Mouse (Mus musculus) granulocyte monocyte progenitor cell, adult 5-6 weeks (primary cell): Measurements from ENCODE around the gene Lrrc4b. TPM values are rescaled to one million over a fixed set of nuclear protein-coding genes. Genes with fewer than 3 reads are reported as not detected.
A peak's percentile ranks its signal among the peaks of the same experiment; 100 is the strongest.

ENCODE experiments used
- ATAC-seq: replicated peaks from 2 replicates; pipeline ENCODE4 v1.8.0; 2016; ENCODE audit warnings: mild to moderate bottlenecking, moderate TSS enrichment, inconsistent platforms; ENCODE audit not compliant: poor library complexity, severe bottlenecking
- total RNA-seq, 2 experiments: library from RNA; stranded (forward) in 1 of 2; stranded (reverse) in 1 of 2; fragments of 200-712, 200-1000 nt in 1 of 2; fragments of >200 nt in 1 of 2; fragmentation: Nextera tagmentation in 1 of 2; gene quantifications; 2 replicates each; pipeline ENCODE4 v1.2.3; 2014 to 2017

The Lrrc4b gene
- total RNA-seq, 2 experiments from 2014 or later: not detected

DNA sequence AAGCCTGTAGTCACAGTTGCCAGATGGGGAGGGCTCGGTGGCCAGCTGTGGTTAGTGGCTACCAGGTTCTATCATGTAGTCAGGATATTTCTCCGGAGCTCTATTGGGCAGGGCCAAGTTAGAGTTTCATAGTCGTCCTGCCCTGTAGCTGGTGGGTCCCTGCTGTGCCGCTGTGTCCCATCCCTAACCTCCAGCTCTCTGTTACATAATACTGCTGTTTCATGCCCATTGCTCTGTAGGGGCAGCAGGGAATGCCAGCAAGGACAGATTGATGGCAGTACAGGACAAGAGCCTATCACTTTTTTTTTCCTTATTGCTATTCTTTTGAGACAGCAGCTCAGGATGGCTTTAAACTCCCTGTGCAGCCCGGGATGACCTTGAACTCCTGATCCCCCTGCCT, 7.0 kb downstream of the Lrrc4b start:
- no peak for ATAC-seq

DNA sequence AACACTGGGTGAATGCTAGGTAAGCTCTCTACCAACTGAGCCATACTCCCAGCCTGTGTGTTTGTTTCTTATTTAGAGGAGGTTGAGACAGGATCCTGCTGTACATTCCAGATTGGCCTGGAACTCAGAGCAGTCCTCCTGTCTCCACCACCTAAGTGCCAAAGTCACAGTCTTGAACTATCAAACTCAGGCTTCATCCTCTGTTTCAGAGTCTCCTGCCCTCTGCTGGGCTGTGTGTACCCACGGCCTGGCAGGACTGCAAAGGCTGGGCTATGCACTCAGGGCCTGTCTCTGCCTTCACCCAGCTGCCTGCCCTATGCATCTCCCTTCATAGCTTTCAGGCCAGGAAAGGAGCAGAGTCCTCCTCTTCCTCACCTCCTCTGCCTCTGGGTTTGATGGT, 7.4 kb downstream of the Lrrc4b start:
- no peak for ATAC-seq

DNA sequence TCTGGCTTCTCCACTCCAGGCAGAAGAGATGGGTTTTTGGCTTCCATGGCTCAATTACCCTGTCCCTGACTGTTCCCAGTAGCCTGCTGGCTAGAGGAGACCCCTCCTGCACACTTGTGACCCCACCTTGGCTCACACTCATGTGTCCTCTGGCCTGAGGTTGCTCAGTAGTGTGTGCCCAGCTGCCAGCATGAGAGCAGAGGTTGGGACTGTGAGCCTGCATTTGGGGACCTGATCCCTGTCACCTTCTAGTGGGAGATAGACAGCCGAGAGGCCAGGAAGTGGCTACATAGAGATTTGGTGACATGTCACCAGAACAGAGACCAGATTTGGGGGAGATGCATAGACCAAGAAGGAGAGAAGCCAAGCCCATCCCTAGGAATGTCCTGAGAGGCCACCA, 8.4 kb downstream of the Lrrc4b start:
- ATAC-seq: no peak

DNA sequence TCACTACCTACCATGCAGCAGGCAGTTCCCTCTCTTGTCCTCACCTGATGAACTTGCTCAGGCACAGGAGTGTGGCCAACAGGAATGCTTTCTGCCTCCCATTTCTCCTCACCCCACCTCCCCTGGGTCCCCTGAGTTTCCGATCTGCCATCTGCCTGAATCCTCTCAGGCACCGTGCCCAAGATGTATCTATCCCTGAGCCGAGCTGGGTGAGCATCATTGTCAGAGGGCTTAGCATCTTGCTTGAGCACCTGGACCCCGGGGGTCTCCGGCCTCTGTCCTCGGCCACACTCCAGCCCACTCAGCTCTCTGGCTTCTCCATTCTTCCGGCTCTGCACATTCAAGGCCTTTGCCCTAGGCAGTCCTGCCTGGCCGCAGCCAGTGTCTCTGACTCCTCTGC, 9.1 kb downstream of the Lrrc4b start:
- no peak for ATAC-seq

DNA sequence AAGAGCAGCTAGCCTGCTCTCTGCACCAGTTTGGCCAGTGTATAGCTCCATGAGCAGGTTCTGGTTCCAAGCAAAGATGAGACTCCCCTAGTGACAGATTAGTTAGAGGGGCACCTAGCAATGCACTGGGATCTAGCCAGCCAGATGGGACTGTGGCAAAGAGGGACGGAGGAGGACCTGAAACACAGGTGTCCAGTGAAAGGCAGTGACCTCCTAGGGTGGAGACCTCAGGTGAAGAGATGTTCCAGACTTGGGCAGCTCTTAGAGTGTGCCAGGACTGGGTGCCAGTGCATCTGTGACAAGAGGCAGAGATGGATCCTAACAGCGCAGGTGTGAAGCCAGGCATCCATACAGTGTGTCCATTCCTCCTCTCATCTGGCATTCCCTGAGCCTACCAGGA, 10.9 kb downstream of the Lrrc4b start:
- no peak for ATAC-seq

DNA sequence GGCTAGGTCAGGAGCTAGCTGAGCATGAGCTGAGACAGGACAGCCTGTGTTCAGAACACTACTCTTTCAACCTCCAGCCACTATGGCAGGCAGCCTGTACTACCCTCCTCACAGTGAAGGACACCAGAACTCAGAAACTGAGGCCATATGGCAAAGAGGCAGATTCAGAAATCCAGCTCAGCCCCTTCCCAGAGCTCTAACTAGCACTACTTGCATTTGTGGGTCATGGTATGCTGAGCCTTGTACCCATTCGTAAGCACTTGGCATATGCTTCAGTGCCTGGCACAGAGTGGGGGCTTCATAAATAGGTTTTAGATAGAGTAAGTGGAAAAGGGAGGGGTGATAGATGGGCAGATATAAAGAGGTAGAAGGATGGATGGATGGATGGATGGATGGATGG, 11.7 kb downstream of the Lrrc4b start:
- ATAC-seq: no peak

DNA sequence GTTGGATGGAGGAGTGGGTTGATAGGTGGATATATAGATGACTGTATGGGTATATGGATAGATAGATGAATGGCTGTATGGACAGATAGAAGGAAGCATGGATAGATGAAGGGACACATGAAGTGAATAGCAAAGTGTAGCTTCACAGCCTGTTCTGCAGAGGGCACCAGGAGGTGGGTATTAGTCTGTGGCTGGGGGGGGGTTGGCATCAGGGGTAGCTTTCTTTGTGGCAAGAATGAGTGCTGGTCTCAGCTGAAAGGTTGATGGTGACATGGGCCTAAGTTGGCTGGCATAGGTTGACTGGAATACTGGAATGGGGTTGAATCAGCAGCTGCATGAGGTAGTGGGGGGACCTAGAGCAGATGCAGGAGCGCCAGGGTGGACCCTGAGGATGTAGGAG, 12.4 kb downstream of the Lrrc4b start:
- ATAC-seq: no peak

DNA sequence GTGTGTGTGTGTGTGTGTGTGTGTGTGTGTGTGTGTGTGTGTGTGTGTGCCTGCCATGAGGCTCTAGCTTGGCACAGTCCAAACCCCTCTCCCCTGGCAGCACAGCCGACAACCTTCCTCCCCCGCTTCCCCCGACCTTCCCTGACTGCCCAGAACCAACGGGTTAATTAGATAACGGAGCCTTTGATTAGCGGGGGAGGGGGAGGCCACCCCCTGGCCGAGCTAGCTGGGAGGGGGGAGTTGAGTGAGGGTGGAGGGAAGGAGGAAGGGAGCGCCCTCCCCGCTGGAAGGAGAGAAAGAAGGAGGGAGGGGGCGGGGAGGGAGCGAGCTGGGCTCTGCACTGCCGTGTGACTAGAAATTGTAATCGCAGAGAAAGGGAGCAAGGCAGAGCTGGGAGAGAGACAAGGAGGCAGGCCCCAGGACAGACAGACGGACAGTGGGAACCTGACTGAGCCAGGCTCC, 12.9 kb downstream of the Lrrc4b start:
- no peak for ATAC-seq

DNA sequence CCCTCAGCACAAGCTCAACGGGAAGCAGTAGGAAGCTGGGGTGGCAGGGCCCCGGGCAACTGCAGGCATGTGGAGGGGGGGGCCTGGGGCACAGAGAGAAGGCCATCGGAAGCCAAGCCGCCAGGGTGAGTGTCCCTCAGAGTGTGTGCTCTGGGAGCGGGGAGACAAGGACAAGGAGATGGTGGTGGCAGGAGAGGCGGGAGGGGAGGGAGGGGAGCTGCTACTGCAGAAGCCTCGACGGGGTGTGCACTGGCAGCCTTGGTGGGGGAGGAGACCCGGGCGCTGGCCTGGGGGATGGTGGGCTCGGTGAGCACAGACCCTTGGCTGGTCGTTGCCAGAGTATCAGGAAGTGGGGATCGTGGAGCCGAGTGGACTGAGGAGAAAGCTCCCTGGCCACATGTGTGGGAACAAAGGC, 13.6 kb downstream of the Lrrc4b start:
- ATAC-seq: no peak

DNA sequence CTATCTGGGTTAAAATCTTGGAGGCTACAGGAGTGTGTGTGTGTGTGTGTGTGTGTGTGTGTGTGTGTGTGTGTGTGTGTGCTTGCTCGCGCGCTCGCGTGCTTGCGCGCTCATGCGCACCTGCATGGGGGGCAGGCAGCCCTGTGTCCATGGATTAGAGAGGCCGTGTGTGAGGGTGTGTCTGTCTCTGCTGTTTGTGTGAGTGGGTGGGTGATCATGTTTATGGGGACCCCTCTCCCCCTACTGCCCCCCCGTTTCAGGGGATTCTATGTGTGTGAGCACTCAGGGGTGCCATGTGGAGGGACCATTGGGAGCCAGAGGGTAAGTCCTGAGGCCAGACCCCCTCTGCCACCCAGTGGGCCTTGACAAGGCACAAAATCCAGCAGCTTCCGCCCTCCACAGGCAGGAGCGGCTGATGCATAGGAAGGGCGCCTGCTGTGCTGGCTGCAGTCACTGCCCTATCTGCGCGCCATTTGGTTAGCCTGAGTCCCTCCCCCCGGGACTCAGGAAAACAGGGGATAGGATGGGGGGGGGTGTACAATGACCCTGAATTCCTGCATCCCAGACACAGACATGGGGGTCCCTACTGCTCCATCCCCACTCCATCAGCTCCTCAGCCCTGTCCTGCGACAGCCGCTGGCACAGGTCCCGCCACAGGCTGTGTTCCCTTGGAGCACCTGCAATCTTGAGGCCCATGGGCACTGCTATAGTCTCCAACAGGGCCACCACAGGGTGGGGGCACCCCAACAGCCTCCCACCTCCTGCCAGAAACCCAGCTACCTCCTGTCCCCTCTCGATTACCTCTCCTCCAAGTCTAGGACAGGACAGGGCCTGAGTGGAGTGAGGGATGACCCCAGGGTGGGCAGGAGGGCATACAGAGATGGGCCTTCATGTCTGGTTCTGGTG, 14.7 kb downstream of the Lrrc4b start:
- no peak for ATAC-seq

DNA sequence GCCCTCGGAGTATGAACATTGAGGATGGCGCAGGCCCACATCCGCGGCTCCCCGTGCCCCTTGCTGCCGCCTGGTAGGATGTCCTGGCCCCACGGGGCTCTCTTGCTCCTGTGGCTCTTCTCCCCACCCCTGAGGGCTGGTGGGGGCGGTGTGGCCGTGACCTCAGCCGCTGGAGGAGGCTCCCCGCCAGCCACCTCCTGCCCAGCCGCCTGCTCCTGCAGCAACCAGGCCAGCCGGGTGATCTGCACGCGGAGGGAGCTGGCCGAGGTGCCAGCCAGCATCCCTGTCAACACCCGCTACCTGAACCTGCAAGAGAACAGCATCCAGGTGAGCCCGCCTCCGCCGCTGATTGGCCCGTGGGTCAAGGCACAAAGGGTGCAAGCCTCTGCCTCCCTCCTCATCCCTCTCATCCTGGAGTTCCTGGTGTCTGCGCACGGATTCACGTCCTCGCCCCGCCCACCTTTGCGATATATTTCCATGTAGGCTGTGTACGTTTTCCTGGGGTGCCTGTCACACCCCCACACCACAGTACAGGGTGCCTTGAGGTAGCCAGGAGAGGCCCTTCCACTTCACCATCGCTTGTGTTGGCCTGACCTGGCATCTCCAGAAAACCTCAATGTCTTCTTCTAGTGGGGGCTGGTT, 16.2 kb downstream of the Lrrc4b start:
- no peak for ATAC-seq

DNA sequence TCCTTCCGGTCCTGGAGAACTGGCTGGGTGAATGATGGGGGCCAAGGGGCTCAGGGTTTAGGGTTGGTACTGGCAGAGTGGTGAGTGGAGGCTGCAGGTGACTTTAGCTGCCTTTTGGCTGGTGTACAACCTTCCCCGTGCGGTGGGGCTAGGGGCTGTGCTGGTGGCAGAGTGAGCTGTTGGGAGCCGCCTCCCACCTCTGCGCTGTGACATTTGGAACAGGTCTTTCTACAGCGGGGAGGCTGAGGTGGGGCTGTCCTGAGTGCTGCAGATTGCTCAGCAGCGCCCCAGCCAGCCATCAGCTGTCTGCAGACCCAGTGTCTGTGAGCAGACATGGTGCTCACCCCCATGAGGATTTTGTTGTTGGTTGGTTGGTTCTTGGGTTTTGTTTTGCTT, 16.7 kb downstream of the Lrrc4b start:
- no peak for ATAC-seq

DNA sequence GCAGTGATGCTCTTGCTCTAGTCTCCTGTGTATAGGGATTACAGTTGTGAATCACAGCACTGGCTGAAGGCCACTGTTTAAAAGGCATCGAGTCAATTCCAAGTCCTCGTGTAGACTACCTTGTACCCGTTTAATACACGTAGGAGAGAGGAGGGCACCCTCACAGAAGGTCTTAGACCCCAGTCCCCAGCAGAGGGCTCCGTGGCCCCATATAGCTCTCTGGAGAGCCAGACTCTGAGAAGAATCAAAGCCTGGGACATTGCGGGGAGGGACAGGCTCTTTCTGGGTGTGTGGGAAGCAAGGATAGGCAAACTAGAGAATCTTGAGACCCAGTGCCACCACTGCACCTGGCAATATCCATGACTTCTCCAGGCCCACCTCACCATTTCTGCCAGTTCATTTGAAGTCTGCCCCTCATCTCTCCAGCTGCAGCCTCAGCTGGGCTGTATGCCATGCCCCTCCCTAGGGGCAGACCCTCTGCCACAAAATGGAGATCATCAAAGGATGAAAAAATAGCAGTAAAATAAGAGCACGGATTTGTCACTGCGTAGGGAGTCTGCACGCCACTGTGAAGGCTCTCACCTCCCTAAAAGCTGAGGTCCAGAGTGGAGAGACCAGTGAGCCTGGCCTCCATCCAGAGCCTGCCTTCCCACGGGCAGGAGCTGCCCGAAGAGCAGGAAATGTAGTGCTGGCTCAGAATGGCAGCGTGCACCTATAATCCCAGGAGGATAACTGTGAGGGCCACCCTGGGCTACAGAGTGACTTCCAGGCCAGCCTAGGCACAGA, 17.4 kb downstream of the Lrrc4b start:
- ATAC-seq: no peak

DNA sequence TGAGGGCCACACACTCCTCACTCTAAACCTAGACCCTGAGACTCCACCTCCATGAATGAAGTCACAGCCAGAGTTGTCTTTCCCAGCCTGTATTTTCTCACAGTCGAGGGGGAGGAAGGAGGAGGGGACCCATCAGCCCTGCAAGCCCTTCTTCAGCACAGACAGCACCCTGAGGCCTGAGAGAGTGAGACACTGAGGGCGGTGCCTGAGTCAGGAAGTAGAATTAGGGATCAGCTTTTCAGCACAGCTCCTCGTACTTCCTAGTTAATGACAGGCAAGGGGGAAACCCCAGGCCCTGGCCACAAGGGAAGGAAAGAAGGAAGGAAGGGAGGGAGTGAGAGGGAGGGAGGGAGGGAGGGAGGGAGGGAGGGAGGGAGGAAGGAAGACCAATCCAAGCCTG, 24.4 kb downstream of the Lrrc4b start:
- peak; percentile 88 for ATAC-seq

DNA sequence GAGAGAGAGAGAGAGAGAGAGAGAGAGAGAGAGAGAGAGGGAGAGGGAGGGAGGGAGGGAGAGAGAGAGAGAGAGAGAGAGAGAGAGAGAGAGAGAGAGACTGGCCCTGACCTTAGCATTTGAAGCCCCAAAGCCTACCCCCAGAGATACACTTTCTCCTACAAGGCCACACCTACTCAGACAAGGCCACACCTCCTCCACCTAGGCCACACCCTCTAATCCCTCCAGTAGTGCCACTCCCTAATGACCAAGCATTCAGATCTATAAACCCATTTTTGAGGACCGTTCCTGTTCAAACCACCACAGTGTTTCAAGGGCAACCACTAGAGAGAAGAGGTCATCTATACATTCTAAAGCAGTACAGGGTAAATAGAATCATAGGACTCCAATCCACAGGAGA, 27.5 kb downstream of the Lrrc4b start:
- no peak for ATAC-seq

DNA sequence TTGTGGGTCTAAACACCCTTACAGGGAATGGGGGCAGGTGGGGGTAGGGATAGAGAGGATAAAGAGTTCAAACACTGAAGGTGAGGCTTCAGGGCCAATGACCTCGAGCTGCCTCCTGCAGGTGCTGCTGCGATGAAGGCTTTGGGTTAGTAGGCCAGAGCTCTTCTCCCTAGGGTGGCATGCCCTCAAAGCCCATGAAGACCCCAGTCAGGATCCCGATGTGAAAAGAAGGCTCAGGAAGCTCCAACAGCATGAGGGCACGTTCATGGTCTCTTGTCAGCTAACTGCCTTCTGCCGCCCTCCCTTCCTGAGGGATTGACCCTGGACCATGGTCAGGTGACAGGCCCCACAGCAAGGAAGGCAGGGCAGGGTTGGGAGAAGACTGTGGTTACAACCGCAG, 31.2 kb downstream of the Lrrc4b start:
- no peak for ATAC-seq

DNA sequence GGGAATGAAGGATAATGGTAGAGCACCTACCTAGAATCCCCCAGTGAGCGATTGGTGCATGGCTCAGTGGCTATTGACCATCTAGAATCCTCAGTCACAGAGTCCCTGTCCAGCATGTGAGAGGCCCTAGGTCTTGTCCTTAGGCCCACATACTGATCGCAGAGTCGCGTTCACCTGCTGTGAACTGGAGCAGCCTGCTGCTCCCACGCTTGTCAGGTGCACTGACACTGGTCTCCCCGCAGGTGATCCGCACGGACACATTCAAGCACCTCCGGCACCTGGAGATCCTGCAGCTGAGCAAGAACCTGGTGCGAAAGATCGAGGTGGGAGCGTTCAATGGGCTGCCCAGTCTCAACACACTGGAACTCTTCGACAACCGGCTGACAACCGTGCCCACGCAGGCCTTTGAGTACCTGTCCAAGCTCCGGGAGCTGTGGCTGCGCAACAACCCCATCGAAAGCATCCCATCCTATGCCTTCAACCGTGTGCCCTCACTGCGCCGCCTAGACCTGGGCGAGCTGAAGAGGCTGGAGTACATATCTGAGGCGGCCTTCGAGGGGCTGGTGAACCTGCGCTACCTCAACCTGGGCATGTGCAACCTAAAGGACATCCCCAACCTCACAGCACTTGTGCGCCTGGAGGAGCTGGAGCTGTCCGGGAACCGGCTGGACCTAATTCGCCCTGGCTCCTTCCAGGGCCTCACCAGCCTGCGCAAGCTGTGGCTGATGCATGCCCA, 32.1 kb downstream of the Lrrc4b start:
- ATAC-seq: no peak

DNA sequence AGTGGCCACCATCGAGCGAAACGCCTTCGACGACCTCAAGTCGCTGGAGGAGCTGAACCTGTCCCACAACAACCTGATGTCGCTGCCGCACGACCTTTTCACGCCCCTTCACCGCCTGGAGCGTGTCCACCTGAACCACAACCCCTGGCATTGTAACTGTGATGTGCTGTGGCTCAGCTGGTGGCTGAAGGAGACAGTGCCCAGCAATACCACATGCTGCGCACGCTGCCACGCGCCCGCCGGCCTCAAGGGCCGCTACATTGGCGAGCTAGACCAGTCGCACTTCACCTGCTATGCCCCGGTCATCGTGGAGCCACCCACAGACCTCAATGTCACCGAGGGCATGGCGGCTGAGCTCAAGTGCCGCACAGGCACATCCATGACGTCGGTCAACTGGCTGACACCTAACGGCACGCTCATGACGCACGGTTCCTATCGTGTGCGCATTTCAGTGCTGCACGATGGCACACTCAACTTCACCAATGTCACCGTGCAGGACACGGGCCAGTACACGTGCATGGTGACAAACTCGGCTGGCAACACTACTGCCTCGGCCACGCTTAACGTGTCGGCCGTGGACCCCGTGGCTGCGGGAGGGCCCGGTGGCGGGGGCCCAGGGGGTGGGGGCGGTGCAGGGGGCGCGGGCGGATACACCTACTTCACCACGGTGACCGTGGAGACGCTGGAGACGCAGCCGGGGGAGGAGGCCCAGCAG, 32.8 kb downstream of the Lrrc4b start:
- no peak for ATAC-seq

DNA sequence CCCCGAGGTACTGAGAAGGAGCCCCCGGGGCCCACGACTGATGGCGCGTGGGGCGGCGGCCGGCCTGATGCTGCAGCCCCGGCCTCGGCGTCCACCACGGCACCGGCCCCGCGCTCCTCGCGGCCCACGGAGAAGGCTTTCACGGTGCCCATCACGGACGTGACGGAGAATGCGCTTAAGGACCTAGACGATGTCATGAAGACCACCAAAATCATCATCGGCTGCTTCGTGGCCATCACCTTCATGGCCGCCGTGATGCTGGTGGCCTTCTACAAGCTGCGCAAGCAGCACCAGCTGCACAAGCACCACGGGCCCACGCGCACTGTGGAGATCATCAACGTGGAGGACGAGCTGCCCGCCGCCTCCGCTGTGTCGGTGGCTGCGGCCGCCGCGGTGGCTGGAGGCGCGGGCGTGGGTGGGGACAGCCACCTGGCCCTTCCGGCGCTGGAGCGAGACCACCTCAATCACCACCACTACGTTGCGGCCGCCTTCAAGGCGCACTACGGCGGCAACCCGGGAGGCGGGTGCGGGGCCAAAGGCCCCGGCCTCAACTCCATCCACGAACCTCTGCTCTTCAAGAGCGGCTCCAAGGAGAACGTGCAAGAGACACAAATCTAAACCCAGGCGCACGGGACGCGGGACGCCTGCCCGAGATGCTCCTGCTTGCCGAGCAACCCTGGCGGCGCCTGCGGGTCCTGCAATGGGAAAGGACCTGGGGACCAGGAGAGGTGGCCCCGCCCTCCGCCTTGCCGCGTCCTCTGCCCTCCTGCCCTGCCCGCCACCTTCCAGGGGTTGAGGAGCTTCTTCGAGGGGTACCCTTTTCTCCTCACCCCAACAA, 33.6 kb downstream of the Lrrc4b start:
- ATAC-seq: peak; percentile 73
